Mouse (Mus musculus) ES-E14 (cell line): ENCODE measurements around the gene Stox2. TPM values are rescaled to one million over a fixed set of nuclear protein-coding genes. Genes with fewer than 3 reads are reported as not detected.

ENCODE experiments used
- DNase-seq: peaks from one replicate; pipeline ENCODE4 v3.0.0-alpha.2; 2013; ENCODE audit warnings: low read depth, low spot score
- H3K27ac ChIP-seq: 2 replicates; pipeline ENCODE4 v1.5.1; 2012; ENCODE audit warnings: low read depth, mild to moderate bottlenecking, low read length, moderate library complexity, mixed read lengths; ENCODE audit not compliant: poor library complexity, insufficient read depth, severe bottlenecking
- H3K36me3 ChIP-seq: 2 replicates; pipeline ENCODE4 v1.6.1; 2012; ENCODE audit warnings: mild to moderate bottlenecking, low read length, moderate library complexity, mixed read lengths; ENCODE audit not compliant: control insufficient read depth, poor library complexity, insufficient read depth, severe bottlenecking
- H3K4me1 ChIP-seq, 2 experiments: fragments of 150-350 bp in 1 of 2; sonication (generic) in 1 of 2; 2 replicates each; pipeline ENCODE4 v1.6.1; 2012; ENCODE audit warnings: low read length in 2 of 2, mild to moderate bottlenecking in 1 of 2, mixed read lengths in 1 of 2; ENCODE audit not compliant: control insufficient read depth in 2 of 2, insufficient read depth in 2 of 2, poor library complexity in 1 of 2
- H3K4me3 ChIP-seq, 2 experiments: fragments of 150-350 bp in 1 of 2; sonication (generic) in 1 of 2; 2 replicates each; pipeline ENCODE4 v1.5.1; 2012; ENCODE audit warnings: low read length in 2 of 2, low read depth in 1 of 2, mild to moderate bottlenecking in 1 of 2, mixed read lengths in 1 of 2; ENCODE audit not compliant: insufficient read depth in 1 of 2, poor library complexity in 1 of 2, severe bottlenecking in 1 of 2
- H3K9ac ChIP-seq: 2 replicates; pipeline ENCODE4 v1.6.1; 2012; ENCODE audit warnings: low read depth, mild to moderate bottlenecking, low read length, mixed read lengths; ENCODE audit not compliant: poor library complexity, insufficient read depth, severe bottlenecking
- H3K9me3 ChIP-seq: fragments of 150-350 bp; sonication (generic); 2 replicates; pipeline ENCODE4 v1.6.1; 2012; ENCODE audit warnings: low read depth, mild to moderate bottlenecking, low read length; ENCODE audit not compliant: control insufficient read depth, insufficient read depth
- CHD2 ChIP-seq: IDR thresholded peaks from 2 replicates; pipeline ENCODE4 v1.6.1; 2014; ENCODE audit warnings: mild to moderate bottlenecking, low read depth, low read length, inconsistent platforms
- HCFC1 ChIP-seq: IDR thresholded peaks from 2 replicates; pipeline ENCODE4 v1.6.1; 2012; ENCODE audit warnings: low read length, inconsistent platforms, borderline replicate concordance; ENCODE audit not compliant: insufficient read depth
- MAFK ChIP-seq: IDR thresholded peaks from 2 replicates; pipeline ENCODE4 v1.6.1; 2014; ENCODE audit warnings: mild to moderate bottlenecking, low read depth, low read length, inconsistent platforms; ENCODE audit not compliant: insufficient read depth
- ZC3H11A ChIP-seq: IDR thresholded peaks from 2 replicates; pipeline ENCODE4 v1.6.1; 2012; ENCODE audit warnings: low read depth, mild to moderate bottlenecking, inconsistent platforms, low read length, borderline replicate concordance
- ZNF384 ChIP-seq: IDR thresholded peaks from 2 replicates; pipeline ENCODE4 v1.6.1; 2012; ENCODE audit warnings: low read depth, low read length, inconsistent platforms
- in situ Hi-C, 2 experiments: fragments of 600-800 bp; cut with MboI; formaldehyde crosslinking; loops; one replicate each; pipeline ENCODE4 v1.15.1; 2025; ENCODE audit warnings: low sequenced_read_pairs in 2 of 2, inconsistent platforms in 1 of 2; ENCODE audit not compliant: unreplicated experiment in 2 of 2
- total RNA-seq: library from RNA; depleted of rRNA; stranded (reverse); fragments of 300-350 nt; gene quantifications from 2 replicates; pipeline ENCODE4 v1.2.3, GENCODE M21; 2012

The Stox2 gene
- total RNA-seq, 1 experiment, result 6.8 TPM

DNA sequence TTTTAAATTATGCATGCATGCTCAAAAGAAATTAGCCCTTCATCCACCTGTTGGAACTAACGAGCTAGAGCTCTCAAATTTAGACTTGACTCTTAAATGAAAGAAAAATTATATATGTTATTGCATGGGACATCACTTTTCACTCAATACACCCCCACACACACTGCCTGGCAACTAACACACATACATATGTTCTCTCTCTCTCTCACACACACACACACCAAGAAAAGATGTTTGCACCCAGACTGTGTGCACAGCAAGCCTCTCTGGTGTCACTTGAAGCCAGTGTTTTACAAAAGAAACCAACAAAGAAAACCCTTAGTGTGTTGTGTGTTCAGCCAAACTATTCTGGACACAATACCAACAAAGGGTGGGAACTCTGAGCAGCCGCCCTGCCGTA, 75.1 kb downstream of the Stox2 start:
- in situ Hi-C loops, result loop anchor here (5.0 to 10.0 kb wide), 3 partner anchors 166 to 356 kb away; no protein-coding TSS in a partner anchor
- Histone ChIP-seq H3K9me3 (no peaks in the 10 kb centered on the region), H3K36me3 (no peaks in the 10 kb centered on the region), H3K9ac (no peak overlapping the region), H3K27ac (no peak overlapping the region), H3K4me3 (no peak overlapping the region), H3K4me1 (no peaks in the 10 kb centered on the region; a peak in 1 of 4 replicates)
- no peak for TF ChIP-seq MAFK
- no peak for TF ChIP-seq ZNF384
- no peak for TF ChIP-seq ZC3H11A
- TF ChIP-seq CHD2, result no peak
- TF ChIP-seq HCFC1, result no peak
- no peak for DNase-seq

DNA sequence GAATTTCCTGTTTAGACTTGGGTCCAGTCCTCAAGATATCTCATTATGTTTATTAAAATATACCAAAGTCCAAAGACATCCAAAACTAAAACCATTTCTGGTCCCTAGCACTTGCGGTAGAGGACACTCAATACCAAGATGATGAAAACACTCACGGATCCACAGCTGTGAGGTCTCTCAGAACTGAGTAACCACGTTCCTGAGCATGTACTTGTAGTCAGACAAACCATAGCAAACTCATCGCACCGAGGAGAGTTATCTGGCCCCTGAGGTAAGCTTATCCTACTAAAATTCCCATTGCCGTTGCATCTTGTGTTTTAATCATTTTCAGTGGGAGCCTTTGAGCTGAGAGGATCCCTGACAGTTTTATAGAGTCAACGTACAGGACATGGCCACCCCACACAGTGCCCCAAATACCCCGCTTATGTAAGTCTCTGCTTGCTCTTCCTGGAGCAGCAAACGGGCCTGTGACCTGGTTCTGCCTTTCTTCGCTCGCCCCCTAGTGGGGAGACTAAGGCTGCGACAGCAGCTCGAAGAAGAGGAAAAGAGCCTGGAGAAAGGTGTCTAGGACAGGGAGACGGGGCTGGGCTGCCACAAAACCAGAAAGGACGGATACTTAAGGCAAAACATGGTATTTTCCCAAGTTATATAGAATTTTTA, 75.6 kb downstream of the Stox2 start:
- Histone ChIP-seq H3K27ac (no peak overlapping the region), H3K36me3 (no peaks in the 10 kb centered on the region), H3K9me3 (no peaks in the 10 kb centered on the region), H3K4me1 (no peaks in the 10 kb centered on the region), H3K4me3 (no peak overlapping the region), H3K9ac (no peak overlapping the region)
- in situ Hi-C loops, result loop anchor here (5.0 to 10.0 kb wide), 3 partner anchors 166 to 356 kb away; no protein-coding TSS in a partner anchor
- DNase-seq, result peak; percentile 74
- TF ChIP-seq ZC3H11A (peak; percentile 96), CHD2 (no peak)

DNA sequence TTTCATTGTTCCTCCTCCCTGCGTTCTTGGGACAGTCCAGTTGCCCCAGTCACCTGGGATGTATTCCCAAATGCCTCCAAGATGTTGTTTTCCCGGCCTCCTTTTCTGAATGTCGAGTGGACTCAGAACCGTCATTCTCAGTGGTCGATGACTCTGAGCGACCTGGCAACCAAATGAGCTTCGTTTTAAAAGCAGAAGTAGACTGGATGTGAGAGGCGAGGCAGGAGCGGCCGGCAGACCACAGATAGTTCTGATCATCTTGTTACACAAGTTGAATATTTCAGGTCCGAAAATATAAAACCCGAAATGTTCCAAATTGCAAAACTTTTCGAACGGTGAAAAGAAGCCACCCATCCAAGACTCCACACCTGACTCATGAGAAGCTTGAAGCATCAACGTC, 76.2 kb downstream of the Stox2 start:
- in situ Hi-C loops, result loop anchor here (5.0 to 10.0 kb wide), 3 partner anchors 165 to 355 kb away; no protein-coding TSS in a partner anchor
- Histone ChIP-seq H3K9ac (no peak overlapping the region), H3K4me1 (no peaks in the 10 kb centered on the region), H3K27ac (no peak overlapping the region), H3K4me3 (no peak overlapping the region), H3K9me3 (no peaks in the 10 kb centered on the region), H3K36me3 (no peaks in the 10 kb centered on the region)
- TF ChIP-seq HCFC1 (no peak), MAFK (no peak), CHD2 (no peak), ZNF384 (no peak), ZC3H11A (no peak)
- DNase-seq, result no peak

DNA sequence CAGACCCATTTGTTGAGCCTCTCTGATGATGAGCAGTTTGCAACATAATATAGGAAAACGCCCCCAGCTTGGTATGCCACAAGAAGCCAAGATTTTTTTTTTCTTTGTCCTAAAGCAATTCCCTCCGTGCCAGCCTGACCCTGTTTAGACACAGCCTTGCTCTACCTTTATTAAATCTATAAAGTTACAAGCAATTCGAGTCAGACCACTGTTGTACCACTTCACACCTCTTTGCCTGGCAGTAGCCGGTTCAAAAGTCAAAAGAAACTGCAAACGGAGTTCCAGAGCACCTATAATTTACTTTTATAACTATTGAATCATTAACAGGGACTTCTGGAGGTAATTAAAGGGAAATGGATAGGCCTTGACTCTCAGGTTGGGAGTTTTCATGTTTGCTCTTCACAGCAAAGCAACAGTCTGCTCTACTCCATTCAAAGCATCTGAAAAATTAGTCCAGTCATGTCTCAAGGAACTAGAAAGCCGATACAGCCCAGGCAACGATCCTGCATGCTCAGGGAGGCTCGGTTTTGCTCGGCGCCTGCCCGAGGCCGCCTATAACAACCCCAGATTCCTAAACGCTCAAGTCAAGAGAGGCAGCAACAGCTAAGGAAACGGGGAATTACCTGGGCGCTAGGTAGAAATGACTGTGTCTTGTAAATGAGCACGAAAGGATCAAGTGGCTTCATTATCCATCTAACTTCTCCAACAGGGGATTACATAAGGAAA, 77.0 kb downstream of the Stox2 start:
- no peak for TF ChIP-seq CHD2
- TF ChIP-seq ZC3H11A, result no peak
- TF ChIP-seq ZNF384, result no peak
- no peak for TF ChIP-seq MAFK
- TF ChIP-seq HCFC1, result no peak
- H3K4me3 ChIP-seq, result no peak overlapping the region
- no peak for DNase-seq
- H3K36me3 ChIP-seq, result no peaks in the 10 kb centered on the region
- H3K9ac ChIP-seq, result no peak overlapping the region
- no peaks in the 10 kb centered on the region for H3K4me1 ChIP-seq
- no peak overlapping the region for H3K27ac ChIP-seq
- no peaks in the 10 kb centered on the region for H3K9me3 ChIP-seq
- in situ Hi-C loops, result no loop called here
